Comparison of ENCODE assay signal across 19 mouse cellular contexts in genomic region chr10:93574966-93575365, GRCm38 (mm10). TPM values are rescaled to one million over a fixed set of nuclear protein-coding genes. Genes with fewer than 3 reads are reported as not detected.
"Had no signal": no experiment of that assay in that cellular context is flagged by ENCODE, and none has a peak within 500 bp of the region (broad histone marks: within the 10 kb centered on the region; RNA-seq: fewer than 3 reads in every experiment).

No protein-coding gene starts in this region.

- H3K4me2 ChIP-seq: neural tube, embryonic 13.5 days; neural tube, embryonic 15.5 days; stomach, embryonic 15.5 days had no signal

- DNase-seq: retina, postnatal 1 day; right cerebral cortex, adult 18-20 months; right cerebral cortex, postnatal 14 days; right cerebral cortex, postnatal 25 days; right cerebral cortex, postnatal 4 days; spleen, adult 18-20 months; thymus, adult 18-20 months; thymus, adult 2 months; thymus, postnatal 14 days; thymus, postnatal 25 days; thymus, postnatal 36 days; thymus, postnatal 4 days had no signal

- H3K36me3 ChIP-seq: neural tube, embryonic 15.5 days; stomach, embryonic 15.5 days had no signal

- H3K9ac ChIP-seq: neural tube, embryonic 13.5 days; neural tube, embryonic 15.5 days; stomach, embryonic 15.5 days had no signal

- H3K4me1 ChIP-seq: neural tube, embryonic 13.5 days; neural tube, embryonic 15.5 days; stomach, embryonic 15.5 days had no signal

- H3K27ac ChIP-seq: neural tube, embryonic 13.5 days; neural tube, embryonic 15.5 days; stomach, embryonic 15.5 days; stomach, postnatal 0 days had no signal

- H3K9me3 ChIP-seq: neural tube, embryonic 13.5 days; neural tube, embryonic 15.5 days; stomach, embryonic 15.5 days had no signal

- H3K27me3 ChIP-seq: neural tube, embryonic 13.5 days; neural tube, embryonic 15.5 days; stomach, embryonic 15.5 days had no signal

- H3K4me3 ChIP-seq: neural tube, embryonic 13.5 days; neural tube, embryonic 15.5 days; stomach, embryonic 15.5 days had no signal

RNA-seq across cellular contexts. Expression of gene Ccdc38, which starts 34.5 kb away (rescaled TPM):
- polyA plus RNA-seq: small intestine, adult 2 months; urinary bladder, adult 2 months had no signal

RNA-seq across cellular contexts. Expression of gene Amdhd1, which starts 35.1 kb away (rescaled TPM):
- polyA plus RNA-seq: neural tube, embryonic 13.5 days; neural tube, embryonic 14.5 days had no signal
